Mouse (Mus musculus) kidney, adult 10 weeks (tissue): Measurements from ENCODE around the gene Uhrf1bp1l. TPM values are rescaled to one million over a fixed set of nuclear protein-coding genes. Genes with fewer than 3 reads are reported as not detected.

Experiments
- polyA plus RNA-seq: library from polyadenylated mRNA; stranded (reverse); fragments of 350-450 nt; fragmentation: Illumina TruSeq; extraction: RNeasy Lipid Tissue Mini Kit (QIAGEN cat#74804); gene quantifications from one replicate; pipeline ENCODE4 v1.2.3, GENCODE M21; 2014; ENCODE audit warnings: low read depth, low replicate concordance

The Uhrf1bp1l gene
- polyA plus RNA-seq, result 78.1 TPM

GRCm38 (mm10) chr10:89744871-89745665 lies at the start of gene Uhrf1bp1l:
Uhrf1bp1l (plus strand) TSS chr10:89744991.

DNA sequence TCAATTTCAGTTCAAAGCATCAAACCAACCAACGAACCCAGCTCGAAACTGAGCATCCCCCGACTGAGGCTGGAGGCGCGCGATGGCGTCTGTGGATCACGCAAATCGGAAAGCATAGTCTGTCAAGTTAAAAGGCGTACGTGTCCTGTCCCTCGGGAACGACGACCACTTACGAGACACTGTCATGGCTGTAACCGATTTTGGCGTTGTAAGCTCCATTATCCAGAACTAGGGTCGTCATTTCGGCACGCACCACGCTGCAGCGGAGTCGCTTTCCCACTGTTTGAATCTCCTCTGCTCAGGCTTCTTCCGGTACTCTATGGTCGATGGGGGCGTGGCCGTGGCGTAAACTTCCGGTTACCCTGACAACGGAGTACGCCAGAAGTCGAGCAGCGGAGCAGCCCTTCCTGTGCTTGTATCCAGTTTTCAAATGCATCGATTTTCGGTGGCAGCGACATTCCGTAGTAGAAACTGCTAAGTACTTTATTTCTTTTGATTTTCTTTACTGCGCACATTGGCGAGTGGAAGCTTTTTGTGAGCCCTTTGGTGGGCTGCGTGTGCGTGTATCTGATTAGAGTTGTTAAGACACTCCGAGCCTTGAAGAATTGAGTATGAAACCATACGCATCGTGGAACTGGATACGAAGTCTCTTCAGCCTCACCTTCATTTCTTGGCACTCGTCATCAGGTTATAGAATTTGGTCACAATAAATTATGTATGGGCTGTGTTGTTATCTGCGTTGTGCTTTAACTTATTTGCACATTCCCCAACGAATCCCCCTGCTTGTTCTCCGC lies 12.6 kb upstream of the Uhrf1bp1l start, which contains the start of gene Actr6:
TSS of gene Actr6 (minus strand) at position 295 of the 794 bp plus-strand sequence.

Other genes with a start within 250 kb of the Uhrf1bp1l start
- 56.7 TPM for gene Nr1h4, start 211.4 kb upstream of the Uhrf1bp1l start, polyA plus RNA-seq
- gene Slc17a8, start 123.7 kb upstream of the Uhrf1bp1l start, polyA plus RNA-seq, result 0.08 TPM
- 93.3 TPM for gene Scyl2, start 58.7 kb upstream of the Uhrf1bp1l start, polyA plus RNA-seq
- gene Actr6, start 12.7 kb upstream of the Uhrf1bp1l start, polyA plus RNA-seq, result 36.8 TPM
- gene Anks1b, start 128.5 kb downstream of the Uhrf1bp1l start, polyA plus RNA-seq, result 2.3 TPM